Mouse (Mus musculus) adrenal gland, adult 8-10 months (tissue): ENCODE results near the gene Morc3. TPM values are rescaled to one million over a fixed set of nuclear protein-coding genes. Genes with fewer than 3 reads are reported as not detected.
"Not testable (repeated sequence)": the region's sequence is repeated elsewhere in the genome, so short reads cannot be mapped to it uniquely, and the experiment has no call there.

Experiments used
- DNase-seq: peaks from one replicate; pipeline ENCODE4 v3.0.0; 2022
- total RNA-seq, 4 experiments: library from RNA; stranded (reverse); gene quantifications; 2 replicates each; pipeline ENCODE4 v1.2.4; 2022

Morc3 gene
- total RNA-seq, 4 experiments from 2014 or later: 28.9 to 51.3 (median 36.0) TPM

DNA sequence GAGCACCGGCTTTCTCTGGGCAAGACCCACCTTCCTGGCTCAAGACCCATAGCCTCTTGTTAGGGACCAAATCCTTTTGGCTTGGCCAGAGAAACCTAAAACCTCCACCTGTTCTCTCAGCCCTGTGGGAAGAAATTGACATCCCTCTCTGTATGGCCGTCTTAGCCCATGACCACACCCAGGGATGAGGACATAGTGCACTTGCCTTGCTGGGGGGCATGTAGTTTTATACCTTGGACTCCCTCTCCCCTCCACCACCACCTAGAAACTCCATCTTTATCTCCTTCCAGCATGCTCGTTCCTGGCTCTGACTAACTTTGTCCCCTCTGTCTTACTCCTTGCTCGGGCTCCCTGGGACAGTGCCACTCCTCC, 12.6 kb upstream of the Morc3 start:
- no peak for DNase-seq

DNA sequence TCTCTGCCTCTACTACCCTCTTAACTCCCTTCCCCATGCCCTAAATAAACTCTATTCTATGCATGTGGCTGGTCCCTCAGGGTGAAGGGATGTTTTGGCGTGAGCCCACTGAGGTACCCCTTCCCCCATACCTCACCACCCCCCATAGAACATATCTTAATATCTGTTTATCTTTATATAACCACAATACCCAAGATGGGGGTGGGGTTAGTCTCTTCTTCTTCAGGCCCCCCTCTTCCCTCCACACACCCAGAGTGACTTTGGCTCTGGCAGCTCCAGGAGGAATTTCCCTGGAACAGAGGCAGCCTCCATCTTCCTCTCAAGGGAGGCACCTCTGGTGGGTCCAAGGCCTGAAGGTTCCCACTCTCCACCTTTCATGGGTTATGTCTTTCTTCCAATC, 11.9 kb upstream of the Morc3 start:
- no peak for DNase-seq

DNA sequence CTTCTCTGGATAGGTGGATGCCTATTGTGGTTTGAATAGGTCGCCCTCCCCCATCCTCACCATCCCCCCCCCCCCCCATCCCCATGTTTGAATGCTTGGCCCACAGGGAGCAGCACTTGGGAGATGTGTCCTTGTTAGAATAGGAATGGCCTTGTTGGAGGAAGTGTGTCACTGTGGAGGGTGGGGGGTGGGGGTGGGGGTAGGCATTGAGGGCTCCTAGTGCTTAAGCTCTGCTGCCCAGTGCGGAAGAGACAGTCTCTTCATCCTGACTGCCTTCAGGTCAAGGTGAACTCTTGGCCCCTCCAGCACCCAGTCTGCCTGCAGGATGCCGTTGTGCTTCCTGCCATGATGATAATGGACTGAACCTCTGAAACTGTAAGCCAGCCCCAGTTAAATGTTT, 10.2 kb upstream of the Morc3 start:
- no peak for DNase-seq

DNA sequence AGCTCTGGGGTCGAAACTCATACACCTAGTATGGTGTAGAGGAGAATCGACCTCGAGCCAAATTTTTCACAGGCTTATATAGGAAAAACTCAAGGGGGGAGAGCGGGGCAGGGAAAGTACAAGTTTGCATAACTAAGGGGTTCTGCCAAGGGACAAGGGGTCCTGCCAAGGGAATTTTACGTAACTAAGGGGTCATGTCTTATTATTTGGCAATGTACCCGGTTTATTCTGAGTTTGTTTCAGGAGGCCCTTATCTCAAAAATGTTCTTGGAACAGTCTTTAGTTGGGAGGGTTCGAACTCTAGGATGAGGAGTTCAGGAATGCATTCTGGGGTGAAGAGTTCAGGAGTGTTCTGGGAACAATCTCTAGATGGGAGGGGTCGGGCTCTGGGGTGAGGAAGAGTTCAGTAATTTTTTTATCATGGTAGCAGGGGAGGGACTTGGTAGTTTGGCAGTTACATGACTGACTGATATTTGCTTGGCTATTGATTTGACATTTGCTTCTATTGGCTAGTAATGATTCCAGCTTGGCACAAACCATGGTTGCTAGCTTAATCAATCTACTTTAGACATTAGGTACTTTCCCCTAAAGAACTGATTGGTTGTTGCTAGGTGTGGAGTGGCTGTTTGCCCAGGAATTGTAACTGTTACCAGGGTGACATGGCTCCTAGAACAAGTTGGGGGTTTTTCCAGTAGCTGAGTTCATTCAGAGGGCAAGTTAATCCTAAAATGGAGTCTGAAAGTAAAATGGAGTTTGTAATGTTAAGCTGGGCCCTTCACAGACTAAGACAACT, 9.3 kb upstream of the Morc3 start:
- DNase-seq: not testable (repeated sequence)

DNA sequence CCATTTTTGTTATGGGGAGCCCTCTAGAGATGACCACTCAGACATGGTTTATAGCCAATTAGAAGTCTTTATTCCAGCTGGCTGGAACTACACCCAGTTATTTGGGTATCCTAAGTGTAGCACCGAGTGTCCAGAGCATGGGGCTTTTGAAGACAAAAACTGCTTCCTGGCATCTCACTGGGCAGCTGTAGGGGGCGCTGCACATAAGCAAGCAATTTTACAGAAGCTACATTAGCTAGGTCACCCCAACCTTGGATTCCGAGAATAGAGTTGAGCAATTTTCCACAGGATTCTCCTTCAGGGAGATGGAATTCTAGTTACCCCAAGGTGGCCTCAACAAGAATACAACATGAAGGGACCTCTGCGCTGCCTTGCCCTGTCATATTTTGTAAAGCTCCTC, 7.1 kb upstream of the Morc3 start:
- no peak for DNase-seq

DNA sequence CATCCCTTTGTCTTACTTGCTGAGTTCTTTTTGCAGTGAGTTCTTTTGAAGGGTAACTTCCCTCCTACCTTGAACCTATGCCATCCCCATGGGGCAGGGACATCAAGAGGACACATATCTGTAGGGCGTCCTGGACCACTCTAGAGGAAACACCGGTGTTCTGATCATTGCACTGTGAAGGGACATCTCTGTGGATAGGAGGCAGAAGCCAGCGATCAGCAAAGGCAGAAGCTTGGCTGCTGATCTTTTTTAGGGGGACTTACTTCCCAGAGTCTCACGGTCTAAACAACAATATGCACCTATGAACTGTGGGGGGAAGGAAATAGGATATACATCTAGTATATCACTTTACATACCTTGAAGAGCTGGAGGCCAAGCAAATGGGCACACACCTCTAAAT, 6.5 kb upstream of the Morc3 start:
- DNase-seq: no peak

DNA sequence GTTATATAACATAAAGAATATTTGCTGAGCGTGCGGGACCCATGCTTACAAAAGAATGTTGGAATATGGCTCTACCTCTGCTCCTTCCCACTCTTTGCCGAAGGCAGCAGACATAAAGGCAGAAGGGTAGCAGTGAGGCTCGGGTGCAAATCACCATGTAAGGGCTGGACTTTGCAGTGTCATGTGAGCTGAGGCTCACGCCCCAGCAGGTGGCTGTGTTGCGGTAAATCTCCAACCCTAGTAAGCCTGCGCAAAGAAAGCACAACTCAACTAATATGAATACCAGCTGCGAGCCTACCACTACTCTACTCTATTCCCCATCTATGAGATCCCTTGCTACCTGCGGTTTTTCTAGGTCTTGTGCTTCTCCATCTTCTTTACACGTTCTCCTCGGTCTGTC, 5.9 kb upstream of the Morc3 start:
- DNase-seq: no peak

DNA sequence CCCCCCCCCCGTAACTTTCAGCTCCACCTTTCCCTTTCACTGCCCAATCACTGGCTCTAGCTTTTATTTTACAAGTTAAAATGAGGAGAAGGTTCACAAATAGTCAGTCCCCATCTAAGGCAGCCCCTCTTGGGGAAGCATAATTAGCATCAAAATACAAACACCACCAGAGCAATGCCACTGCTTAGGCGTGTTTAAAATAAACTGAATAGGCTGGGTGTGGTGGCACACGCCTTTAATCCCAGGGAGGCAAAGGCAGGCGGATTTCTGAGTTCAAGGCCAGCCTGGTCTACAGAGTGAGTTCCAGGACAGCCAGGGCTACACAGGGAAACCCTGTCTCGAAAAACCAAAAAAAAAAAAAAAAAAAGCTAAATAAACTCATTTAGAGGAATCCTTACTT, 5.4 kb upstream of the Morc3 start:
- not testable (repeated sequence) for DNase-seq

DNA sequence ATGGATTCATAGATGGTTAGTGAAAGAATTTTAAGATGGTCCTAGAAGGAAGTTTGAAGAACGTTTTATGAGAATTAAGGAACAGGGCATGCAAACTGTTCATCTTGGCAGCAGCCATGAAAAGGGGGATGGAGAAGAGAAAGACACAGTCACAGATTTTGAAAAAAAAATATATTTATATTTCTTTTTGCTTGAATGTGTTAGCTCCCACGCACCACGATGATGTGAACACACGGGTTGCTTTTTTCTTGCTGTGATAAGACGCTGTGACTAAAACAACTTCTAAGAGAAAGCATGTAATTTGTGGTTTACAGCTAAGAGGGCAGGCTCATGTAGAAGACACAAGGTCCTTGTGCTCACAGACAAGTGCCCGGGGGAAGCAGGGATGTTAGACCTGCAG, 5.0 kb upstream of the Morc3 start:
- no peak for DNase-seq

DNA sequence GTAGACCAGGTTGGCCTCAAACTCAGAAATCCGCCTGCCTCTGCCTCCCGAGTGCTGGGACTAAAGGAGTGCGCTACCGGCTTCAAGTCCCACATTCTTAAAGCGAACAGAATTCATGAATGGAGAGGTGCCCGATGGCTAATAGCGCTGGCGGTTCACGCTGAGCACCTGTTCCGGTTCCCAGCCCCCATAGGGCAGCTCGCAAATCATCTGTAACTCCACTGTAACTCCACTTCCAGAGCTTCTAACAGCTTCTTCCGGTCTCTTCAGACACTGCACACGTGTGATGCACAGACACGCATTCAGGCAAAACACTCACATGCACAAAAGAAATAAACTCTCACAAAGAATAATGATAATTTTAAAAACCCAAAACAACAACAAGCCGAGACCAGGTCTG, 2.4 kb upstream of the Morc3 start:
- DNase-seq: no peak

DNA sequence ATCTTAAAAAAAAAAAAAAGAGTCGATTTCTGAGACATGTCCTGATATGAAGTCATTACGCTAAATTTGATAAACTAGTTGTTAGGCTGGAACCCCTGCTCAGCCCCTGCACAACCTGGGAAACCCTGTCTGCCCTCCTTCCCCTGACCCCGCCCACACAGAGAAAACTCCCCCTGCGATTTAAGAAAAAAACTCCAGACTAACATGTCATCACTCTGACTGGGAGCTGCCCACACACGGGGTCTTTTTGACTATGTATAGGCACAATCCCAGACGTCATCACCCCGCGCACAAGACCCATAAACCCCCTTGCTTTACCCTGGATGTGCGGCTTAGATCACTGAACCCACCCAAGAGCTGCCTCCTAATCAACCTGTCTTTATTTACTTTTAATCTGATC, 1.9 kb upstream of the Morc3 start:
- no peak for DNase-seq

DNA sequence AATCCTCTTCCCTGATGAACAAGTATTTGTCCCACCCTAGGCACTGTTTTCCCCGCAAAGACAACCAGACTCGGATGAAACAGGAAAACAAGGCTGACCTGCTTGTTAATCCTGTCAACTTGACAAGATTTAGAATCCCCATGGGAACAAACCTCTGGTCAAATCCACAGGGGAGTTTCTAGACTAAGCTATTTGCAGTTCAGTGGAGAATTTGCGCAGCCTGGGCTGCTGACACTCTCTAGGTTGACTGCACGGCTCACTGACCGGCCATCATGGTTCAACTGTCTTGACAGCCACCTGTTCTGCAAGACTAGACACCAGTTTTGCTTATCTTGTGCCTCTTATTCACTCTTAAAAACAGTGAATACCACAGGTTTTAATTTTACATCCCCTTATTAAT, 1.0 kb upstream of the Morc3 start:
- no peak for DNase-seq

DNA sequence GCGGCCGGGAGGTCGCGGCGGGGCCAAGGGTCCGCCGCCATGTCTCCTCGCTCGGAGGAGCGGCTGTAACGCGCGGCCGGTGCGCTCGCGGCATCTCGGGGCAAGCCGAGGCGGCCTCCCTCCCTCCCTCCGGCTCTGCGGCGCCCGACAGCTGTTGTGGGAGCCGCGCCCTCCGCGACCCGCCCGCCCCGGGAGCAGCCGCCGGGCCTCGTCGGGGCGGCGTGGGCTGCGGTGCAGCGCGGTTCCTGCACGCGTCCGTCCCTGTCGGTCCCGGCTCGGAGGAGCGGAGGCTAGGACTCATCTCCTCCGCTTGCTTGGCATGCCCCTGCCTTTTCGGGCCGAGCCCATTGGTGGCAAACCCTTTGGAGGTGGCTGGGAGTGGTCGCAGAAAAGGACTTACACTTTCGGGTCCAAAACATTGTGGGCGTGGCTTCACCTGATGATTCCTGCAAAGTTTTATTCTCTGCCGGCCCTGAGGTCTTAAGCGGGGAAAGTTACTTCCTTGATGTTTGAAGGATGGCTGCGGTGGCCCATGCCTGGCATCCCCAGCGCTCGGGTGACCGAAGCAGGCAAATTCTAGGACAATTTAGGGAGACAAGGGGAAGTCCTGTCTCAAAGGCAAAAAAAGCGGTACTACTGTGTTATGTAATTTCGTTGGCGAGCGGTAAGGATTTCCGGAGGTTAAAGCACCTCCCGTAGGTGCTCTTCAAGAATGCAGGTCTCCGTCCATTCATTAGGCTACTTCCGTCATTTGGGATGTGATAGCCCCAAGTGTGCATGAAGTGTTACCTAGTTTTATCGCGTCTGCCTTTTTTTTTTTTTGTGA, 743 bp downstream of the Morc3 start:
- peak; percentile 47 for DNase-seq

DNA sequence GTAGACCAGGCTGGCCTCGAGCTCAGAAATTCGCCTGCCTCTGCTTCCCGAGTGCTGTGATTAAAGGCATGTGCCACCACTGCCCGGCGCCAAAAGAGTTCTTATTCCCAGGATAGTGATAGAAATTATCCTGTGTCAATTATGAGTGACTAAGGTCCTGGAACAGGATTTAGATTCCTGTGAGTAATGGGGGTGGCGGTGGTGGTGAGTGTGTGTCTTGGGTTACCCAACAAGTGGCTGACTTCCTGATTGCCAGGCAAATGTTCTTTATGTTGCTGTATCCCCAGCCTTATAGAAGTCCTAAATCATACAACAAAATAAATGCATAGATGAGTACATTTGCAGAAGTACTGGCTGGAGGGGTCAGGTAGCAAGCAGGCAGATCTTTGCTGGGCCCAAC, 1.6 kb downstream of the Morc3 start:
- DNase-seq: no peak

DNA sequence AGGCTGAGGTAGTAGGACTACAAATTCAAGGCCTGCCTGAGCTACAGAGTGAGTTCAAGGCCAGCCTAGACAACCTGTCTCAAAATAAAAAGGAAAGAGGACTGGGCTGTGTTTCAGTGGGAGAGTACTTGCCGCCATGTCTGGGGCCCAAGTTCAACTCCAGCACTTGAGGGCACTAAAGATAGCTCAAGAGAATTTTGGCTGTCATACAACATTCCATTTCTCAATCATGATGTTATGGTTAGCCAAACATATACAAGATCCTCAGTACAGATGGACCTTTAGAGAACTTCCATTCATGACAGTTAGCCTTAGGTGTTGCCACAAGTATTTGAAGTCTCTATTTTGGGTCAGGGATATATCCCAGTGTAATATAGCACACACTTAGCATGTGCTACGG, 2.2 kb downstream of the Morc3 start:
- DNase-seq: no peak

DNA sequence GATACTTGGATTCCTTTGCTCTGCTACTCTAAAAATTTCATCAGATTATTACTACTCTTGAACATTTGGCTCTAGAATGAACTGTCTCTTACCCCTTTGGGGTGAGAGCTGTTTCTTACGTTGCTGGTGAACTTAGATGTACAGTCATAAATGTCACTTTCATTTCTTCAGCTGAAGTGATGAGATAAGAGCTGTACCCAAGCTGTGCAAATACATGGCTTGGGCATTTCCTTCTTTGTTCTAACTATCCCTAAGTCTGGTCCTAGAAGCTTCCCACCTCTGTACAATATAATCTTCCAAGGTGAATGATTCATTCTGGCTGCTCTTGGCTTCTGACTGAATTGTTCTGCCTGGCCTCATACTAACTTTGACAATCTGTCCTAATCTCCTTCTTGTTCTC, 7.1 kb downstream of the Morc3 start:
- no peak for DNase-seq

DNA sequence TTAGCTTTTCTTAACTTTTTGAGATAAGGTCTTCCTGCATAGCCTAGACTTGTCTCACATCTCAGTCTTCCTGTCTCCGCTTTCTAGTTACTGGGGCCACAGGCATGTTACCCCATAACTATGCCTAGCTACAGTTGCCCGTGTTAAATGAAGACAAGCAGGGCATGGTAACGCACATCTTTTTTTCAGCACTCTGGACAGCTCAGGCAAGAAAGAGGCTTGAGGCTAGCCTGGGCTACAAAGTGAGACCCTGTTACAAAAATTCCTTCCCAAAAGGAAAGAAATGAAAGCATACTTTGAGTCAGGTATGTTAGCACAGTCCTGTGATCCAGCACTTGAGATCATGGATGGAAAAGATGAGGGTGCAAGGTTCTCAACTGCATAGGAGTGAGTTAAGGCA, 18.6 kb downstream of the Morc3 start:
- no peak for DNase-seq

DNA sequence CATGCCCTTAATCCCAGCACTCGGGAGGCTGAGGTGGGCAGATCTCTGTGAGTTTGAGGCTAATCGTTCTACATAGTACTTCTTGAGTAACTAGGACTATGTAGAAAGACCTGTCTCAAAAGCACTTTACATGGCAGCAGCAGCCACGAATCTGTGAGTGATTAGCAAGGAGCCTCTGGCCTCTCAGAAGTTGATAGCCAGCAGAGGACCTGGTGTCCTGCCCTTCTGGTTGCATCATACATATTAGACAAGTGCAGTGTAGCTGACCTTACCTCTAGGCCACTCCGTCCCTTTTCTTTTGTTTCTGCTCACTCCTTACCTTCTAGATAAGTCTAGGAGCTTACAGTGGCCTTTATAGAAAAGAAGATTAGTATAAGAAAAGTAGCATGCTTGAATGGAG, 28.0 kb downstream of the Morc3 start:
- DNase-seq: peak; percentile 26

DNA sequence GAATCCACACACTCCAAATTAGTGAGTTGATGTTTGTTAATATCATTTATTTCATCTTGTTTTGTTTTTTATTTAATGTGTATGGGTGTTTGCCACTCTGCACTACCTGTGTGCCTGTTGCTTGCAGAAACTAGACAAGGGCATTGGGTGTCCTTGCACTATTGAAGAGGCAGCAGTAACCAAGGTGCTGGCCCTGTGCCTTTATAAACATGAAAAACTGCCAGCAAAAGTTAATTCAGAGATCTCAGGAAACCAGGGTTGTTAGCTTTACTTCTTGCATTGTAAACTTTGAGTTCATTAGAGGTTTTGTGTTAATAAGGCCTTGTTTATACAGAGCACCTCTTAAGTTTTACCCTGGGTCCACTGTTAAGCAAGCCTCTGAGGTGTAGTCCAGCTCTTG, 28.8 kb downstream of the Morc3 start:
- peak; percentile 57 for DNase-seq

DNA sequence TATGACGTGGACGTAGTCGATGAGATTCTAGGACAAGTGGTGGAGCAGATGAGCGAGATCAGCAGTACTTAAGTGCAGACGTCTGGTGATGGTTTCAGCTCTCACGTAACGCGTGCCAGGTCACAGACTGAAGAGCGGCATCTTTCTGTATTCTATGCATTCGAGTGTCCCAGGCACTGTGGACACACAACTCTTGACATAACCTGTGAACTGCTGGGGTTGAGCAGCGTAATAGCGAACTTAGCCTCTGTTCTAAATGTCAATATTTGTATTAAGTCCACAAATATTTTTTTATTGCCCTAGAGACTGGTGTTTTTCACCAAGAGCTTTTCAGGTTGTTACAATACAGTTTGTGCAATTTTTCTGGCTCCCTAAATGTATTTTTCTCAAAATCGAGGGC, 42.9 kb downstream of the Morc3 start:
- no peak for DNase-seq

DNA sequence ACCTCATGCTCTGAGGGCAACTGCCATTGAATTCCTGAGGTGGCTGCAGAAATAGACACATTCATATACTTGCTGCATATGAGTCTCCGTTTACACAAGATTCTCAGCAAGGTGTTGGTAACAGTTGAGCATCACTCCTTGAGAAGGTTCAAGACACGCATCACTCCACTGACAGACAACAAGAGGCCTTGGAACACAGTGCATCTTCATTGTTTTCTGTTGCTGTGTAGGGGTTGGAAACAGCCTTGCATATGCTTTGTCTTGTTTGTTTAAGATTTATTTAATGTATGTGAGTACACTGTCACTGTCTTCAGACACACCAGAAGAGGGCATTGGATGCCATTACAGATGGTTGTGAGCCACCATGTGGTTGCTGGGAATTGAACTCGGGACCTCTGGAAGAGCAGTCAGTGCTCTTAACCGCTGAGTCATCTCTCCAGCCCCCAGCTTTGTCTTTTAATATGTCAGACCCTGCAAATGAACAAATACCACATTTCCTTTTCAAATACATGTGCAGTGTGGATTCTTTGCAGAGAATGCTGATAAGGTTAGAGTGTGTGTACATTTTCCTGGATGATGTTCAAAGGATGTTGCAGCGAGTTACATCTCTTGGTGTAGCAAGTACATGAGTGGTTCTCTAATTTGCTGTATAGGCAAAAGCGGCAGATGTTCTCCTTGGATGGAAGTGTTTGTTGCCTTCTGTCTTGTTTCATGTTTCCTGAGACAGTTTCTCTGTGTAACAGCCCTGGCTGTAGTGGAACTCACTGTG, 45.9 kb downstream of the Morc3 start:
- no peak for DNase-seq

DNA sequence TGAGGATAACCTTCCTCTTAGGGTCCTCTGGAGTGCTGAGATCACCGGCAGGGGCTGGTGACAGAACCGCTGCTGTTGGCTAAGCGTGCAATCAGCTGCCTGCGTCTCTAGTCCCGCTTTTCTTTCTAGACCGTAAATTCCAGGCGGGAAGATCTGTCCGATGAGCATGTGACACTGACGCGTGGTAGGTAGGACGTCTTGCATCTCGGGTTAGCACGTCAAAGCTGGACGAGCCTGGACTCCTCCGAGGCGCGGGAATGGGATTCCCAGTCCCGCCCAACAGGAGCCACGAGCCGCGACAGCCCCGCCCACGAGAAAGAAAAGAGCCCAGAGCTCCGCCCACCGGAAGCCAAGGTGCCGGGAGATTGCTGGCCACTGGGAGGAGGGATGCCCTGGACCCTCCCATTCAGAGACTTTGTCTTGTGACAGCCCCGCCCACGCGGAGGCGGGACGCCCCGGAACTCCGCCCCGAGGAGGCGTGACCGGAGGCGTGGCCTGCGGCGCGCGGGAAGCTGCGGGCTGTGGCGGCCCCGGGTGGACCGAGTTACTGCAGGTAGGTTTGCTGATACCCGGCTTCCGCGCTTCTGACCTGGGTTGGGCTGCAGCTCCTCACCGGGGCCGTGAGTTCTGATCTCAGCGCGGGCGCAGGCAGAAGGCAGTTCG, 51.6 kb downstream of the Morc3 start, which contains the start of gene Chaf1b:
TSS of gene Chaf1b (plus strand) at position 479 of the 663 bp plus-strand sequence.
- DNase-seq: peak; percentile 97
